Mouse (Mus musculus) hindbrain, embryonic 14.5 days (tissue): ENCODE results near the gene Fgf15. TPM values are rescaled to one million over a fixed set of nuclear protein-coding genes. Genes with fewer than 3 reads are reported as not detected.

Experiments
- ATAC-seq: fragments of 200-750 bp; cut with Nextera tagmentation; 2 replicates; pipeline ENCODE4 v1.8.0; 2017; ENCODE audit warnings: moderate number of reproducible peaks, mild to moderate bottlenecking, moderate TSS enrichment, moderate library complexity; ENCODE audit not compliant: low FRiP score
- DNase-seq: peaks from one replicate; pipeline ENCODE4 v3.0.0-alpha.2; 2015; ENCODE audit warnings: low spot score
- H3K27ac ChIP-seq: fragments of 300-500 bp; sonication (generic); 2 replicates; pipeline ENCODE4 v1.5.1; 2014; ENCODE audit warnings: mild to moderate bottlenecking, moderate library complexity
- H3K27me3 ChIP-seq: fragments of 300-500 bp; sonication (generic); 2 replicates; pipeline ENCODE4 v1.6.1; 2014; ENCODE audit warnings: mild to moderate bottlenecking, low read length, mixed read lengths; ENCODE audit not compliant: control insufficient read depth, insufficient read depth
- H3K36me3 ChIP-seq: fragments of 300-500 bp; sonication (generic); replicated peaks from 2 replicates; pipeline ENCODE4 v1.6.1; 2014; ENCODE audit not compliant: control insufficient read depth, insufficient read depth
- H3K4me1 ChIP-seq: fragments of 300-500 bp; sonication (generic); replicated peaks from 2 replicates; pipeline ENCODE4 v1.6.1; 2014; ENCODE audit warnings: antibody characterized with exemption, low read length, mixed read lengths; ENCODE audit not compliant: control insufficient read depth, insufficient read depth
- H3K4me2 ChIP-seq: fragments of 300-500 bp; sonication (generic); replicated peaks from 2 replicates; pipeline ENCODE4 v1.6.1; 2014; ENCODE audit warnings: mild to moderate bottlenecking, moderate library complexity
- H3K4me3 ChIP-seq: fragments of 300-500 bp; sonication (generic); replicated peaks from 2 replicates; pipeline ENCODE4 v1.5.1; 2014; ENCODE audit warnings: mild to moderate bottlenecking, low read length
- H3K9ac ChIP-seq: fragments of 300-500 bp; sonication (generic); 2 replicates; pipeline ENCODE4 v1.6.1; 2014
- H3K9me3 ChIP-seq: fragments of 300-500 bp; sonication (generic); 2 replicates; pipeline ENCODE4 v1.6.1; 2016; ENCODE audit warnings: low read length; ENCODE audit not compliant: control insufficient read depth
- WGBS: fragments of 180-500 bp; shearing (Covaris S2); extraction: QIAGEN DNeasy Blood & Tissue Kit; methylation state at CpG from one replicate; pipeline ENCODE4 v1.1.7; 2014; 5-methylcytosine and 5-hydroxymethylcytosine counted together
- polyA plus RNA-seq: library from polyadenylated mRNA; unstranded; fragments of >200 nt; fragmentation: Nextera tagmentation; extraction: Ambion mirVana; gene quantifications from 2 replicates; pipeline ENCODE4 v1.2.1, GENCODE M21; 2014

The Fgf15 gene
- 13.7 and 18.5 TPM in 2 replicates for polyA plus RNA-seq

GRCm38 (mm10) chr7:144896294-144897218 lies at the start of gene Fgf15:
Gene Fgf15, plus strand, starts transcription at chr7:144896531.
- DNase-seq: peak; percentile 44
- under 1% methylated on average over 65 of the region's 65 CpGs for WGBS

GRCm38 (mm10) chr7:144847067-144847466 lies 49.3 kb upstream of the Fgf15 start, which contains the start of gene Fgf4:
Gene Fgf4, plus strand, starts transcription at chr7:144847367.
- H3K27me3 ChIP-seq: no peaks in the 10 kb centered on the region
- no peaks in the 10 kb centered on the region for H3K9me3 ChIP-seq
- H3K4me1 ChIP-seq: no peaks in the 10 kb centered on the region
- no peak within 1 kb of the TSS for H3K4me3 ChIP-seq
- H3K36me3 ChIP-seq: no peaks in the 10 kb centered on the region
- no peak for ATAC-seq
- no peak within 1 kb of the TSS for H3K9ac ChIP-seq
- H3K4me2 ChIP-seq: no peak within 1 kb of the TSS
- DNase-seq: no peak
- no peak within 1 kb of the TSS for H3K27ac ChIP-seq

More at GRCm38 (mm10) chr7:144896294-144897218, at the start of gene Fgf15:
- peak within 1 kb of the TSS; percentile 41 for H3K9ac ChIP-seq
- H3K36me3 ChIP-seq: no peaks in the 10 kb centered on the region
- peaks cover 39% of the 10 kb centered on the region for H3K27me3 ChIP-seq
- H3K27ac ChIP-seq: peak within 1 kb of the TSS; percentile 52
- H3K9me3 ChIP-seq: no peaks in the 10 kb centered on the region
- peak within 1 kb of the TSS; percentile 40 for H3K4me3 ChIP-seq
- H3K4me2 ChIP-seq: peak within 1 kb of the TSS; percentile 65
- H3K4me1 ChIP-seq: peaks cover 20% of the 10 kb centered on the region
- peak; percentile 18; the same call in 1 of the 2 replicates for ATAC-seq

GRCm38 (mm10) chr7:144851321-144851720 lies 45.0 kb upstream of the Fgf15 start:
- WGBS: 53% methylated on average over 3 of the region's 3 CpGs
- no peaks in the 10 kb centered on the region for H3K4me1 ChIP-seq
- no peak overlapping the region for H3K9ac ChIP-seq
- H3K36me3 ChIP-seq: no peaks in the 10 kb centered on the region
- no peak for ATAC-seq
- H3K27me3 ChIP-seq: no peaks in the 10 kb centered on the region
- DNase-seq: no peak
- no peak overlapping the region for H3K27ac ChIP-seq
- no peak overlapping the region for H3K4me2 ChIP-seq
- no peak overlapping the region for H3K4me3 ChIP-seq
- H3K9me3 ChIP-seq: no peaks in the 10 kb centered on the region

- H3K36me3 ChIP-seq: no peaks in the 10 kb centered on the region
- DNase-seq (no peak), ATAC-seq (no peak)
- no peak overlapping the region for H3K4me2 ChIP-seq
- peaks cover 9% of the 10 kb centered on the region for H3K27me3 ChIP-seq
- WGBS: 52% methylated on average over 3 of the region's 3 CpGs
- no peaks in the 10 kb centered on the region for H3K9me3 ChIP-seq
- no peak overlapping the region for H3K9ac ChIP-seq
- no peaks in the 10 kb centered on the region for H3K4me1 ChIP-seq
- no peak overlapping the region for H3K27ac ChIP-seq
- H3K4me3 ChIP-seq: no peak overlapping the region
Measured at GRCm38 (mm10) chr7:144854966-144855365, 41.4 kb upstream of the Fgf15 start.

GRCm38 (mm10) chr7:144857158-144857557 lies 39.2 kb upstream of the Fgf15 start:
- Histone ChIP-seq H3K4me1 (no peaks in the 10 kb centered on the region; the same call in 1 of the 2 replicates), H3K9me3 (no peaks in the 10 kb centered on the region), H3K4me3 (no peak overlapping the region), H3K27ac (no peak overlapping the region), H3K4me2 (no peak overlapping the region), H3K36me3 (no peaks in the 10 kb centered on the region), H3K9ac (no peak overlapping the region), H3K27me3 (peaks cover 31% of the 10 kb centered on the region)
- ATAC-seq (no peak), DNase-seq (no peak)
- WGBS: 81% methylated on average over 7 of the region's 7 CpGs

GRCm38 (mm10) chr7:144857826-144858342 lies 38.4 kb upstream of the Fgf15 start:
- Histone ChIP-seq H3K9ac (no peak overlapping the region), H3K36me3 (no peaks in the 10 kb centered on the region), H3K4me3 (no peak overlapping the region), H3K27ac (no peak overlapping the region), H3K4me2 (no peak overlapping the region), H3K9me3 (no peaks in the 10 kb centered on the region), H3K4me1 (no peaks in the 10 kb centered on the region; the same call in 1 of the 2 replicates), H3K27me3 (peaks cover 38% of the 10 kb centered on the region)
- ATAC-seq (no peak), DNase-seq (no peak)
- WGBS: 67% methylated on average over 3 of the region's 3 CpGs

- H3K36me3 ChIP-seq: no peaks in the 10 kb centered on the region
- peaks cover 47% of the 10 kb centered on the region for H3K27me3 ChIP-seq
- no peak overlapping the region for H3K27ac ChIP-seq
- H3K4me1 ChIP-seq: no peaks in the 10 kb centered on the region; the same call in 1 of the 2 replicates
- no peak overlapping the region for H3K4me2 ChIP-seq
- DNase-seq: no peak
- H3K9ac ChIP-seq: no peak overlapping the region
- no peak for ATAC-seq
- H3K4me3 ChIP-seq: no peak overlapping the region
- 85% methylated on average over 1 of the region's 1 CpGs for WGBS
- no peaks in the 10 kb centered on the region for H3K9me3 ChIP-seq
Measured at GRCm38 (mm10) chr7:144858702-144859101, 37.6 kb upstream of the Fgf15 start.

- H3K4me2 ChIP-seq: peak overlapping the region; percentile 29
- H3K36me3 ChIP-seq: no peaks in the 10 kb centered on the region
- no peak for ATAC-seq
- 1% methylated on average over 68 of the region's 72 CpGs for WGBS
- peaks cover 72% of the 10 kb centered on the region for H3K27me3 ChIP-seq
- H3K27ac ChIP-seq: no peak overlapping the region
- no peak overlapping the region for H3K9ac ChIP-seq
- no peak for DNase-seq
- no peaks in the 10 kb centered on the region; the same call in 1 of the 2 replicates for H3K4me1 ChIP-seq
- H3K4me3 ChIP-seq: peak overlapping the region; percentile 21
- H3K9me3 ChIP-seq: no peaks in the 10 kb centered on the region
Measured at GRCm38 (mm10) chr7:144861056-144861768, 35.1 kb upstream of the Fgf15 start.

- Histone ChIP-seq H3K27ac (no peak overlapping the region), H3K27me3 (peaks cover 77% of the 10 kb centered on the region), H3K36me3 (no peaks in the 10 kb centered on the region), H3K9ac (no peak overlapping the region), H3K4me1 (no peaks in the 10 kb centered on the region; the same call in 1 of the 2 replicates), H3K4me2 (peak overlapping the region; percentile 29), H3K9me3 (no peaks in the 10 kb centered on the region), H3K4me3 (peak overlapping the region; percentile 21)
- ATAC-seq (no peak), DNase-seq (no peak)
- WGBS: under 1% methylated on average over 28 of the region's 28 CpGs
Measured at GRCm38 (mm10) chr7:144861769-144862070, 34.6 kb upstream of the Fgf15 start.
